Mouse (Mus musculus): ENCODE results near the gene Polg. TPM values are rescaled to one million over a fixed set of nuclear protein-coding genes. Genes with fewer than 3 reads are reported as not detected.

Polg gene
- polyA plus RNA-seq, 1 experiment = 54.6 TPM

DNA sequence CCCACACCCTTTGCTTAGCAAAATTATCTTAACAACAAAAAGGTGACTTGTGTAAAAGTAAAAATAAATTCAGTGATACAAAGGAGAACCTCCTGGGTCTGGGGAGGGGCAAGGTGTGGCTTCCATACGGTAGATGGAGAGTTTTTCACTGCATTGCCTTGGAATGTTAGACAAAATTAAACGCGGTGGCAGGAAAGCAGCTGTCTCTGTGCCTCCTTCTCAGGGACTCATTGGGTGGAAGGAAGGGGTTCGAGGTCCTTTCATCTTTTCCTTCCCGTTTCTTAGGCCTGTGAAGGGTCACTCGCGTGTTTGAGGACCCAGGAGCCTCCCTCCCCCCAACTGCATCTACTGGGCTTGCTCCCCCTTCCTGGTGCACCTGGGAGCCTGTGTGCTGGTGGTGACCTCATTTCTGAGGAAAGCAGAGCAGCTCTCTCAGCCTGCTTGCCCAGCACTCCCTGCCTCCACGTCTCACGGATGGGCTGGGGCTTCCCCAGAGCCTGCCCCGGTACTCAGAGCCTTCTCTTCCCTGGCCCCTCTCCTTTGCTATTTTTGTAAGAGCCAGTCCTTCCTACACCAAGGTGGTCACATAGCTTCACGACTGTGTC lies 41.0 kb upstream of the Polg start:
- H3K4me1 ChIP-seq (ENCODE audit: control insufficient read depth, insufficient read depth, insufficient read length) = peaks cover 7% of the 10 kb centered on the region
- H3K27me3 ChIP-seq (ENCODE audit: control insufficient read depth, insufficient read depth, low read length) = peaks cover 28% of the 10 kb centered on the region
- no peak for TF ChIP-seq POLR2A (IDR thresholded peaks at IDR 0.05; ENCODE audit: low read depth, low read length)
- no peak for DNase-seq (ENCODE audit: low read depth in 1 of 2, low spot score in 2 of 2)
- 5% methylated on average over 11 of the region's 11 CpGs for WGBS
- H3K36me3 ChIP-seq (ENCODE audit: control insufficient read depth, insufficient read depth, low read length) = no peaks in the 10 kb centered on the region
- H3K4me3 ChIP-seq (ENCODE audit: extremely low read depth, insufficient read depth, insufficient read length) = no peak overlapping the region
- H3K27ac ChIP-seq (ENCODE audit: insufficient read depth, low read length) = no peak overlapping the region

DNA sequence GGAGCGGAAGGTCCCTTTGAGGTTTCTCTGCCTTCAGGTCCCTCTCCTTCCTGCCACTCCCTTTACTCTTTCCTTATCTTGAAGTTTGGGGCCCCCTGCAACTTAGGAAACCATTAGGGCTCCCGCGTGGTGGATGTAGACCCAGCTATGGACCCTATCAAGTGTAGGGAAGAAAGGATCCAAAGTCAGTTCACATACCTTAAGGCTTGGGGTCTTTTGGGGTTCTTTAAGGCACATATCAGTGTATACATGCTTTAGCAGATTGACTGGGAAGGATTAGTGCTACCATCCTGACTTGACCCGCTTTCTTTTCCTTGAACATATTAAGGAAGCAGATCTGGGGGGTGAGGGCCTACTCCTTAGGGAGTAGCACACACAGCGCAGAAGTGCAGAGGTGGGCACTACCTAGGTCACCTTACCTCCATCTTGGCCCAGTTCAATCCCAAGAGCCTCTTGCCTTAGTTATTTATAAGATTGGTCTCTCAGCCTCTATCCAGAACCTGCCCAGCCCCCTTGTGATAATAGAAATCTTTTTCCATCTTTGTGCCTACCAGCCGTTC lies 40.4 kb upstream of the Polg start:
- Histone ChIP-seq H3K4me1 (ENCODE audit: control insufficient read depth, insufficient read depth, insufficient read length) (peaks cover 7% of the 10 kb centered on the region), H3K27me3 (ENCODE audit: control insufficient read depth, insufficient read depth, low read length) (peaks cover 29% of the 10 kb centered on the region), H3K4me3 (ENCODE audit: extremely low read depth, insufficient read depth, insufficient read length) (no peak overlapping the region), H3K27ac (ENCODE audit: insufficient read depth, low read length) (no peak overlapping the region), H3K36me3 (ENCODE audit: control insufficient read depth, insufficient read depth, low read length) (no peaks in the 10 kb centered on the region)
- WGBS = 15% methylated on average over 6 of the region's 6 CpGs
- TF ChIP-seq CTCF (IDR thresholded peaks at IDR 0.05; ENCODE audit: extremely low read depth, insufficient read depth, insufficient read length, insufficient replicate concordance) = no peak
- no peak for TF ChIP-seq POLR2A (IDR thresholded peaks at IDR 0.05; ENCODE audit: low read depth, low read length)
- no peak for DNase-seq (ENCODE audit: low read depth in 1 of 2, low spot score in 2 of 2)

DNA sequence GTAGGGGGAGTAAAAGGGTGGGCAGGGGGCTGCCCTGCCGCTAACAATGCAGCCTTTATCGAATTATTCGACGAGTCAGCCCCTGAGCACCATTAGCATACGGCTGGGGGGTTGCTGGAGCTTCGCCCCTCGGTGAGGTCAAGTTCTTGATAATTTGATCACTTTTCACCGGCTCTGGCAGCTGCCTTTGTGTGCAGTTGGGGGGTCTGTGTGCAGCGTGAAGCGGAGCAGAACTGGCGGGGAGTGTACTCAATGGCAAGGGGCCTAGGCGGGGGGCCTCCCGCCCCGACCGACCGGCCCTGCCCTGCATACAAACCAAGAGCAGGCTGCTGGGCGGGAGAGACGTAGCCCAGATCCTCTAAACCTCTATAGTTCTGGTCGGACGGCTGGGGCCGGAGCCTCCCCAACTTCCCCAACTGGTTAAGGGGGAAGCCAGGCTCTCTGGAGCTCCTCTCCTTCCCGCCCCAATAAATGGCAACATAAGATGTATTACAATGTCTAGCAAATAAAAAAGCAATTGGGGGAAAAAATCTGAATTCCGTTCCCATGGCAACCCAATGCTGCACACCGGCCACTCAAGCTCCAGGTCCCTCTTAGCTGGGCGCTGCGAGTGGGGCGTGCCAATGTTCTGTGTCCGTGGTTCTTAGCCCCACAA lies 39.8 kb upstream of the Polg start:
- no peak for DNase-seq (ENCODE audit: low read depth in 1 of 2, low spot score in 2 of 2)

DNA sequence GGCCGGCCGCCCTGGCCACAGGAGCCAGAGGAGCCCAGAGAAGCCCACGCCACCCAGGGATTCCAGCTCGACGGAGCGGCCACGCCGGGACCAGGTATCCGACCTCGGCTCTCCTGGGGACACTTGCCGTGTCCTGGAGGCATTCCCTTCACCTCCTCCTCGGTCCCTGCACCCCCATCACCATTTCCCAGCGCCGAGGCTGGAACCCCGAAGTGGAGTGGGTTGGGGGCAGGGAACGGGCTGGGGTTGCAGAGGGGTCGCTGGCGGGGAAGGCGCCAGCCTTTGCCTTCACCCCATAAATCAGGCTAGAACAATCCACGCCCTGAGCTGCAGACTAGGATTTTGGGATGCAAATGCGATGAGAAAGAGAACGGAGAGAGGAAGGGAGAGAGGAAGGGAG lies 39.2 kb upstream of the Polg start:
- H3K27ac ChIP-seq (ENCODE audit: insufficient read depth, low read length) = no peak overlapping the region
- H3K36me3 ChIP-seq (ENCODE audit: control insufficient read depth, insufficient read depth, low read length) = no peaks in the 10 kb centered on the region
- peaks cover 7% of the 10 kb centered on the region for H3K4me1 ChIP-seq (ENCODE audit: control insufficient read depth, insufficient read depth, insufficient read length)
- no peak overlapping the region for H3K4me3 ChIP-seq (ENCODE audit: extremely low read depth, insufficient read depth, insufficient read length)
- TF ChIP-seq POLR2A (IDR thresholded peaks at IDR 0.05; ENCODE audit: low read depth, low read length) (no peak), CTCF (IDR thresholded peaks at IDR 0.05; ENCODE audit: extremely low read depth, insufficient read depth, insufficient read length, insufficient replicate concordance) (no peak)
- DNase-seq (ENCODE audit: low read depth in 1 of 2, low spot score in 2 of 2) = no peak
- H3K27me3 ChIP-seq (ENCODE audit: control insufficient read depth, insufficient read depth, low read length) = peaks cover 36% of the 10 kb centered on the region
- 9% methylated on average over 22 of the region's 22 CpGs for WGBS

More for the DNA sequence above, 39.8 kb upstream of the Polg start:
- TF ChIP-seq POLR2A (IDR thresholded peaks at IDR 0.05; ENCODE audit: low read depth, low read length) (no peak), CTCF (IDR thresholded peaks at IDR 0.05; ENCODE audit: extremely low read depth, insufficient read depth, insufficient read length, insufficient replicate concordance) (no peak)
- Histone ChIP-seq H3K4me3 (ENCODE audit: extremely low read depth, insufficient read depth, insufficient read length) (no peak overlapping the region), H3K36me3 (ENCODE audit: control insufficient read depth, insufficient read depth, low read length) (no peaks in the 10 kb centered on the region), H3K27me3 (ENCODE audit: control insufficient read depth, insufficient read depth, low read length) (peaks cover 32% of the 10 kb centered on the region), H3K4me1 (ENCODE audit: control insufficient read depth, insufficient read depth, insufficient read length) (peaks cover 7% of the 10 kb centered on the region), H3K27ac (ENCODE audit: insufficient read depth, low read length) (no peak overlapping the region)
- WGBS = 4% methylated on average over 28 of the region's 28 CpGs

DNA sequence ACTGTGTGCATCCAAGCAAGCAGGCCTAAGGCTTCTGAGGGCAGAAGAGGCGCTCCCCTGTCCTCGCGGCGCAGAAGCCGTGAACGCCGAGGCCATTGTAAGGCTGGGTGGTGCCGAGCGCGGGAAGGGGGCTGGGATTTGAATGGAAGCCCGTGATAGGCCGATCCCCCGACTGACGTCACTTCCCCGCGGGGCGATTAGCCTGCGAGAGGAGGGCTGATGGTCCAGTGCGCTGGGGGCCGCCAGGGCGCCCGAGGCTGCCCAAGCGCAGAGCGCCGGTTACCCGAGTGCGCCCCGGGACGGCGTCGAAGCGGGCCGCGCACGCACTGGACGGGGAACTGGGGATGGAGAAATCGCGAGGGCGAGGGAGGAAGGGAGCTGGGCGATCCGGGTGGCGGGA lies 38.6 kb upstream of the Polg start:
- no peak overlapping the region for H3K4me3 ChIP-seq (ENCODE audit: extremely low read depth, insufficient read depth, insufficient read length)
- H3K36me3 ChIP-seq (ENCODE audit: control insufficient read depth, insufficient read depth, low read length) = no peaks in the 10 kb centered on the region
- TF ChIP-seq CTCF (IDR thresholded peaks at IDR 0.05; ENCODE audit: extremely low read depth, insufficient read depth, insufficient read length, insufficient replicate concordance) (no peak), POLR2A (IDR thresholded peaks at IDR 0.05; ENCODE audit: low read depth, low read length) (no peak)
- peaks cover 40% of the 10 kb centered on the region for H3K27me3 ChIP-seq (ENCODE audit: control insufficient read depth, insufficient read depth, low read length)
- H3K4me1 ChIP-seq (ENCODE audit: control insufficient read depth, insufficient read depth, insufficient read length) = peaks cover 9% of the 10 kb centered on the region
- no peak for DNase-seq (ENCODE audit: low read depth in 1 of 2, low spot score in 2 of 2)
- no peak overlapping the region for H3K27ac ChIP-seq (ENCODE audit: insufficient read depth, low read length)
- 3% methylated on average over 42 of the region's 42 CpGs for WGBS

DNA sequence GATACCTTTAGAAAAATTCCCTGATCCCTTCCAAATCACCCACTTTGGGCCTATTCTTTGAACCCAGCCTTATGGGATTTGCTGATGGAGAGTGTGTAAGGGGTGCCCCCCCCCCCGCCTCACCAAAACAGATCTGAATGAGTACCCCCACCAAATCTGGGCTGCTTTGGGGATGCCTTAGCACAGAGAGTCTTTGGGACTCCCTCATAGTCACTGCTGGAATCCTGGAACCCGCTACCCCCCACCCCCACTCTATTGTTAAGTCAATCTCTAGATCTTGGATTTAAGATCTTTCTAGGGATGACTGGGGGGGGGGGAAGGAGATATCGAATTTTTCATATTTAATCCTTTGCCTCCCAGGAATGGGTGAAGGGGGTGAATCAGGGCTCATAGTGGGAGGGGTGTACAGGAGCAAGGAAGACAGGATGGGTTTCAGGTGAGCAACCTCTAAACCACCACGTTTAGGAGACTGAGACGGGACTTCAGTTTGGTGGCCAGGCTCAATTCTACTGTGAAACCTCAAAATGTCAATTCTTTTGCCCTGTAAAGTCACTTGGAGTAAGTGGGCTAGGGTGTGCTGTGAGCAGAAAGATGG lies 37.6 kb upstream of the Polg start:
- TF ChIP-seq CTCF (IDR thresholded peaks at IDR 0.05; ENCODE audit: extremely low read depth, insufficient read depth, insufficient read length, insufficient replicate concordance) (no peak), POLR2A (IDR thresholded peaks at IDR 0.05; ENCODE audit: low read depth, low read length) (no peak)
- no peak for DNase-seq (ENCODE audit: low read depth in 1 of 2, low spot score in 2 of 2)
- H3K27ac ChIP-seq (ENCODE audit: insufficient read depth, low read length) = no peak overlapping the region
- 13% methylated on average over 5 of the region's 5 CpGs for WGBS
- H3K4me3 ChIP-seq (ENCODE audit: extremely low read depth, insufficient read depth, insufficient read length) = no peak overlapping the region
- H3K4me1 ChIP-seq (ENCODE audit: control insufficient read depth, insufficient read depth, insufficient read length) = peaks cover 15% of the 10 kb centered on the region
- no peaks in the 10 kb centered on the region for H3K36me3 ChIP-seq (ENCODE audit: control insufficient read depth, insufficient read depth, low read length)
- H3K27me3 ChIP-seq (ENCODE audit: control insufficient read depth, insufficient read depth, low read length) = peaks cover 47% of the 10 kb centered on the region

DNA sequence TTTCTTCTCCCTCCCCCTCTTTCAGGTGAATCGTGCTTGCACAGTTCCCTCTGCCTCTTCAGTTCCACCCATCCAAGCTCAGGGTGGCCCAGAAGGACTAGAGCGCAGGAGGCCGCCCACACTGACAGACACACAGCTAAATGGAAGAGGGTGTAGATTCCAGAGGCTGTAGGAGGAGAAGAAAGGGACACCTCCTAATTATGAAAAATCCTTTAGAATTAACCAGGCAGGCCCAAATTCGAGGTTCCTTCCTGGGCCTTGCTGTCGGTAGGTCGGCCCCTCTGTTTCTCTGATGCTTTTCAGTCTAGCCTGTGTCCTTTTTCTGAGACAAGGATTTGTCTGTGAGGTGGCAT lies 36.9 kb upstream of the Polg start:
- WGBS = 24% methylated on average over 6 of the region's 6 CpGs
- H3K27me3 ChIP-seq (ENCODE audit: control insufficient read depth, insufficient read depth, low read length) = peaks cover 46% of the 10 kb centered on the region
- peaks cover 15% of the 10 kb centered on the region for H3K4me1 ChIP-seq (ENCODE audit: control insufficient read depth, insufficient read depth, insufficient read length)
- H3K27ac ChIP-seq (ENCODE audit: insufficient read depth, low read length) = no peak overlapping the region
- no peak overlapping the region for H3K4me3 ChIP-seq (ENCODE audit: extremely low read depth, insufficient read depth, insufficient read length)
- TF ChIP-seq POLR2A (IDR thresholded peaks at IDR 0.05; ENCODE audit: low read depth, low read length) = no peak
- no peak for TF ChIP-seq CTCF (IDR thresholded peaks at IDR 0.05; ENCODE audit: extremely low read depth, insufficient read depth, insufficient read length, insufficient replicate concordance)
- DNase-seq (ENCODE audit: low read depth in 1 of 2, low spot score in 2 of 2) = no peak
- H3K36me3 ChIP-seq (ENCODE audit: control insufficient read depth, insufficient read depth, low read length) = no peaks in the 10 kb centered on the region

All from spleen, adult 2 months (tissue).